8 mouse cellular contexts compared by ENCODE assay signal in the genomic region with DNA sequence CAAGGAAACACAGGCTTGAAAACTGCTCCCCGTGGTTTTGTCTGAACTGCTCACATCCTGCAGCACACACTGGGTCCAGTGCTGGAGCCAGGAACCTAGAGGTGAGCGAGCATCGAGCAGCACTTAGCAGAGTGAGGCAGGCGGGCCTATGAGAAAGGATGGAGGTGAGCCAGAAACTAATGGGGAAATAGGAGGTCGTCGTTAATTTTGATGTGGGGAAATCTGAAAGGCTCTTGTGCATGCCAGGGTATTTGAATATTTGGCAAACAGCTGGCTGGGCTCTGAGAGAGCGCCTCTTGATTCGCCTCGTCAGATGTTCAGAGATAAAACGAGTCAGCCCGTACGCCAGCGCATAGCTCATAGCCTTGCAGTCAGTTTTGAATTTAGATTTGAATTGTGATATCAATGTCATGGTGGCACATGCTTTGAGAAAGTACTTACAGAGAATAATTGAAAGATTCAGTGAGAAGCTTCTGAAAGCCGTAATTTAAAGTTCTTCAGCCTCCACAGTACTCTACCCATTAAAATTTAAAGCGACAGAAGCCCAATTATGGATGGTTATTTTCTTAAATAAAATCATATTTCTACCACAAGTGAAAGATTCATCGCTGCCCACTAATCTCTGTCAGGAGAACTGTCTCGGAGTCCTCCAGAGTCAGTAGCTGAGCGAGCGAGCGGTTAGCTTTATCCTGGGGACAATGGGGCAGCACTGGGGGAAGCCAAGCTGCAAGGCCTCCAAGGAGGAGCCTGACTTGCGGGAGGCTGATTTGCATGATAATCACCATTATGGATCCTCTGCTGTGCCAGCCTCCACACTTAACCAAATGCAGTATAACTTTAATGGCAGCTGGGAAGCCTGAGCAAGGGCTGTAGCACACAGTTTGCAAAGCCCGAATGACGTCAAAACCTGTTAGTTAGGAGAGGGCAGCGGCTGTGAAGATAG.
DNase-seq lines count a peak whose midpoint lies in the region; ATAC-seq lines count a peak whose summit lies in the region.

No protein-coding gene starts in this region.

- H3K4me2 ChIP-seq in hindbrain, embryonic 11.5 days (replicated peaks; ENCODE audit: low read depth, low read length): peak overlapping the region; percentile 38

- H3K9ac ChIP-seq in hindbrain, embryonic 11.5 days (ENCODE audit: low read depth, low read length): 0 out of 2 replicates have a peak overlapping the region, but pooled peaks have one; percentile 13

- intact Hi-C loops in left cerebral cortex, postnatal 14 days (cut with DNase I): loop anchor here (5.0 kb wide), 1 partner anchor 225 kb away; no protein-coding TSS in a partner anchor

- H3K4me3 ChIP-seq in hindbrain, embryonic 11.5 days (ENCODE audit: low read depth, low read length): peak overlapping the region; percentile 15
- H3K4me3 ChIP-seq in midbrain, embryonic 10.5 days: peak overlapping the region; percentile 47

- no peaks in the 10 kb centered on the region for H3K9me3 ChIP-seq in hindbrain, embryonic 11.5 days (ENCODE audit: control insufficient read depth, low read length)
- H3K9me3 ChIP-seq in midbrain, embryonic 10.5 days (replicated peaks): no peaks in the 10 kb centered on the region

- peak; percentile 97 for ATAC-seq in hindbrain, embryonic 11.5 days (ENCODE audit: low FRiP score)

- peak overlapping the region; percentile 3 for H3K27ac ChIP-seq in hindbrain, embryonic 11.5 days (ENCODE audit: low read depth, low read length)
- H3K27ac ChIP-seq in midbrain, embryonic 10.5 days (replicated peaks): peak overlapping the region; percentile 89

- no peaks in the 10 kb centered on the region for H3K36me3 ChIP-seq in hindbrain, embryonic 11.5 days (ENCODE audit: control insufficient read depth, insufficient read depth, low read length)
- no peaks in the 10 kb centered on the region for H3K36me3 ChIP-seq in midbrain, embryonic 10.5 days

- WGBS in hindbrain, embryonic 11.5 days: 11% methylated on average over 24 of the region's 24 CpGs
- 7% methylated on average over 24 of the region's 24 CpGs for WGBS in midbrain, embryonic 10.5 days

- no peaks in the 10 kb centered on the region for H3K27me3 ChIP-seq in hindbrain, embryonic 11.5 days (ENCODE audit: control insufficient read depth, insufficient read depth, low read length)
- no peaks in the 10 kb centered on the region for H3K27me3 ChIP-seq in midbrain, embryonic 10.5 days (ENCODE audit: low read depth, poor library complexity, severe bottlenecking)

- H3K4me1 ChIP-seq in hindbrain, embryonic 11.5 days (replicated peaks; ENCODE audit: control insufficient read depth, insufficient read depth, low read length): no peaks in the 10 kb centered on the region
- peaks cover 30% of the 10 kb centered on the region for H3K4me1 ChIP-seq in midbrain, embryonic 10.5 days

- DNase-seq in right cerebral cortex, adult 18-20 months: peak; percentile 52
- DNase-seq in right cerebral cortex, postnatal 14 days: no peak
- peak; percentile 64 for DNase-seq in embryo, embryonic 9.5 days (ENCODE audit: extremely low spot score)
- peak; percentile 74 for DNase-seq in hindbrain, embryonic 11.5 days (ENCODE audit: low spot score)
- peak; percentile 31 to 33 for DNase-seq in left cerebral cortex, postnatal 14 days (ENCODE audit: low spot score in 2 of 2)
- peak; percentile 84 for DNase-seq in midbrain, embryonic 10.5 days (ENCODE audit: low spot score)
- DNase-seq in thymus, adult 18-20 months: no peak
- DNase-seq in spleen, postnatal 14 days (ENCODE audit: low spot score in 2 of 2): no peak

Comparison
In these comparisons a context has a peak if more than half of its experiments do, and no peak if none do; other contexts are left out.
1. DNase-seq: peak in right cerebral cortex, adult 18-20 months (single experiment), embryo, embryonic 9.5 days (single experiment), hindbrain, embryonic 11.5 days (single experiment), left cerebral cortex, postnatal 14 days (2 of 2) and midbrain, embryonic 10.5 days (single experiment); none in right cerebral cortex, postnatal 14 days (single experiment), thymus, adult 18-20 months (0 of 2) and spleen, postnatal 14 days (0 of 2).